Mouse (Mus musculus): ENCODE measurements around the gene Mtmr3. TPM values are rescaled to one million over a fixed set of nuclear protein-coding genes. Genes with fewer than 3 reads are reported as not detected.

Gene Mtmr3
- total and polyA plus RNA-seq, 2 experiments from 2014 or later, result 25.8 to 82.6 TPM

DNA sequence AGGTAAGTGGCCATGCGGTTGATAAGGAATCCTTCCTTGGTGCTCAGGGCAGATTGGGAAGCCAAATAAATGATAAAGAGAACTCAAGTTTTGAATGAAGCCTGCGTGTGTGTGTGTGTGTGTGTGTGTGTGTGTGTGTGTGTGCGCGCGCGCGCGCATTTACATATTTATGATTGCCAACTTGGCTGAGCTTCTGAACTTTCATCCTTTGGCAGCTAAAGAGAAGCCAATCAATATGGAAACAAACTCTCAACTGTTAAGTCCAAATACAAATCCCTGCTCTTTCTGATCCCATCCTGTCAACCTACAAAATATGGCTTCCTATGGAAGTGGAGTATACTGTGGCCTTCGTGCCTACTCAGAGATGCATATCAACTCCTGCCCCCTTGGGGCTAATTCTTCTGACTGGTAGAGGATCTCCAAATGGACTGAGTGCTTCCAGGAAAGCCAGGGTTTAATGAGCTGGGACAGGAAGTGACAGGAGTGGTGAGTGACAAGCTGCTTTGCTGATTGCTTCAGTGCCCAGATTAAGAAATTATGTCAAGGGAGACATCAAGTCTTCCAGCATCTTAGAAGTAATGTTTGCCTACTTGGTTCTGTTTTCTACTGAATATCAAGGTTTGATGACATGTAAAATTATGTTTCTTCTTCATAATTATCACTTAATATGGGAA is 148.3 kb downstream of the Mtmr3 start:
- H3K4me2 ChIP-seq (ENCODE audit: low read depth, low read length), result no peak overlapping the region
- H3K27me3 ChIP-seq (ENCODE audit: insufficient read depth, low read length), result no peaks in the 10 kb centered on the region
- DNase-seq (ENCODE audit: low spot score) (no peak), ATAC-seq (no peak)
- H3K4me1 ChIP-seq (ENCODE audit: insufficient read depth, low read length), result no peaks in the 10 kb centered on the region
- no peaks in the 10 kb centered on the region for H3K9me3 ChIP-seq (ENCODE audit: low read length)
- no peak overlapping the region for H3K4me3 ChIP-seq (ENCODE audit: low read length)
- H3K27ac ChIP-seq, result no peak overlapping the region
- H3K36me3 ChIP-seq (ENCODE audit: insufficient read depth, low read length), result no peaks in the 10 kb centered on the region
- 93% methylated on average over 9 of the region's 9 CpGs for WGBS
- H3K9ac ChIP-seq (replicated peaks; ENCODE audit: low read length), result no peak overlapping the region
- TF ChIP-seq CTCF (IDR thresholded peaks at IDR 0.05; ENCODE audit: low read depth), result no peak

DNA sequence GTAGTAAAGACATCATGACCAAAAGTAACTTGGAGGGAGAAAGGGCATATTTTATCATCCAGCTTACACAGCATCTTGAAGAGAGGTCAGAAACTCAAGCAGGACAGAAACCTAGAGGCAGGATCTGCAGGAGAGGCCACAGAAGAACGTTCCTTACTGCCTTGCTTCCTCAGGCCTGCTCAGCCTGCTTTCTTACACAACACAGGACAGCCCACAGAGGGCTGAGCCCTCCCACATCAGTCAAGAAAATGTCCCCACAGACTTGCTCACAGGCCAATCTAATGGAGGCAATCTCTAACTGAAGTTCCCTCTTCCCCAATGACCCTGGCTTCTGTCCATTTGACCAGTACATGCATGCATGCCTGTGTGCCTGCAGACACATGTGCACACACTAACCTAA is 152.4 kb downstream of the Mtmr3 start:
- H3K4me2 ChIP-seq (ENCODE audit: low read depth, low read length), result no peak overlapping the region
- H3K4me3 ChIP-seq (ENCODE audit: low read length), result no peak overlapping the region
- no peak for ATAC-seq
- no peak overlapping the region for H3K27ac ChIP-seq
- no peaks in the 10 kb centered on the region for H3K9me3 ChIP-seq (ENCODE audit: low read length)
- H3K9ac ChIP-seq (replicated peaks; ENCODE audit: low read length), result no peak overlapping the region
- 33% methylated on average over 1 of the region's 1 CpGs for WGBS
- H3K36me3 ChIP-seq (ENCODE audit: insufficient read depth, low read length), result no peaks in the 10 kb centered on the region
- no peak for TF ChIP-seq CTCF (IDR thresholded peaks at IDR 0.05; ENCODE audit: low read depth)
- no peaks in the 10 kb centered on the region for H3K27me3 ChIP-seq (ENCODE audit: insufficient read depth, low read length)
- H3K4me1 ChIP-seq (ENCODE audit: insufficient read depth, low read length), result no peaks in the 10 kb centered on the region
- DNase-seq (ENCODE audit: low spot score), result no peak

DNA sequence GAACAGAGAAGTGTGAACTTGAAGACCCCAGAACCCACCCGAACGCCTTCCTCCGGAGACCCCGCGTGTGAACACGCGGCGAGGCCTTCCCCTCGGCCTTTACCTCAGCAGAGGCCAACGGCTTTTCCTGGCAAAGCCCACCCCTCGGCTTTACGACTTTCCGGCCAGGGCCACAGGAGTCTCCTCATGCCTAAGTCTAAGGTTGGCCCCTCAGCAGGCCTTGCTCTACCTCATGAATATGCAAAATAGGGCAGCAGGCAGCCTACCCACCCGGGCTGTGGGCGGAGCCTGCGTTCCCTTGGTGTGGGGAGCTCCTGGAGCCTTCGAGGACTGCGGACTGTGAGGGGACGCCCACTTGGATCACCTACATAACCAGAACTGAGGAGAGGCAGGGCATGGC is 153.7 kb downstream of the Mtmr3 start, which contains the start of gene Hormad2:
TSS of gene Hormad2 (minus strand) at position 128 of the 400 bp plus-strand sequence.
- Histone ChIP-seq H3K9me3 (ENCODE audit: low read length) (no peaks in the 10 kb centered on the region), H3K27me3 (ENCODE audit: insufficient read depth, low read length) (no peaks in the 10 kb centered on the region), H3K4me3 (ENCODE audit: low read length) (no peak within 1 kb of the TSS), H3K4me1 (ENCODE audit: insufficient read depth, low read length) (no peaks in the 10 kb centered on the region), H3K27ac (no peak within 1 kb of the TSS), H3K9ac (replicated peaks; ENCODE audit: low read length) (no peak within 1 kb of the TSS), H3K4me2 (ENCODE audit: low read depth, low read length) (no peak within 1 kb of the TSS), H3K36me3 (ENCODE audit: insufficient read depth, low read length) (no peaks in the 10 kb centered on the region)
- DNase-seq (ENCODE audit: low spot score) (no peak), ATAC-seq (no peak)
- WGBS, result 51% methylated on average over 19 of the region's 19 CpGs
- no peak for TF ChIP-seq CTCF (IDR thresholded peaks at IDR 0.05; ENCODE audit: low read depth)

DNA sequence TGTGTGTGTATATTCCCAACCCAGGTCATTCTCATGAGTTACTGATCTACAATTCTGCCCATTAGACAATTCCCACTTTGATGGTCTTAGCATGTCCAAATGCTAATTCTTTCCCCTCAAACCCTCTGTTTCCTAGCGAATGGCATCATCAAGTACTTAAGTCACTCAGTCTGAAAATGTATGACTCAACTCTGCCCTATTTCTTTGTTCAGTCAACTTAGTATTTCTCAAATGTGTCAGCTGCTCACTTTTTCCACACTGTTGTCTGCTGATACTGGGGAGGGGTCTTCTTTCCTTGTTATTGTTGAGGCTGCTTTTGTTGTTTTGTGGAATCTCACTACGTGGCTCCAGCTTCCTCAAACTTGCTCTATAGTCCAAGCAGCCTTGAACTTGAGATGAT is 156.5 kb downstream of the Mtmr3 start:
- Histone ChIP-seq H3K27me3 (ENCODE audit: insufficient read depth, low read length) (no peaks in the 10 kb centered on the region), H3K9me3 (ENCODE audit: low read length) (no peaks in the 10 kb centered on the region), H3K36me3 (ENCODE audit: insufficient read depth, low read length) (no peaks in the 10 kb centered on the region), H3K4me1 (ENCODE audit: insufficient read depth, low read length) (no peaks in the 10 kb centered on the region), H3K27ac (no peak overlapping the region), H3K4me3 (ENCODE audit: low read length) (no peak overlapping the region), H3K4me2 (ENCODE audit: low read depth, low read length) (no peak overlapping the region), H3K9ac (replicated peaks; ENCODE audit: low read length) (no peak overlapping the region)
- 76% methylated on average over 2 of the region's 2 CpGs for WGBS
- ATAC-seq (no peak), DNase-seq (ENCODE audit: low spot score) (no peak)
- no peak for TF ChIP-seq CTCF (IDR thresholded peaks at IDR 0.05; ENCODE audit: low read depth)

DNA sequence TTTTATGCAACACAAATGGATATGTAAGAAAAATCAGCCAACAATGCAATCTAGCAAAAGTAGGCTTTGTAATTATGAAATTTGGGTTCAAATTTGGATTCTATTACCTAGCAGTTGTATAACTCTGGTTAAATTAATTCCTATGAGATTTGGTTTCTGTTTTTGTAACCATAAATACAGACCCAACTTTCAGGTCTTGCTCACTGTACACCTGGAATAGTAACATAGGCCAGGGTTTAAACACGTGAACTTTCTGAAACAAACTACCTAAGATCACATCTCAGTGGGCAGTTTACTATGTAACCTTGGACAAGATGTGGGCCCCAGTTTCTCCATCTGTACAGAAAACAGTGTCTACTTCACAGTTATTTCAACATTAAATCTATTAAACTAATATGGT is 157.3 kb downstream of the Mtmr3 start:
- 89% methylated on average over 1 of the region's 1 CpGs for WGBS
- no peak for TF ChIP-seq CTCF (IDR thresholded peaks at IDR 0.05; ENCODE audit: low read depth)
- no peak for DNase-seq (ENCODE audit: low spot score)
- H3K27ac ChIP-seq, result no peak overlapping the region
- H3K4me2 ChIP-seq (ENCODE audit: low read depth, low read length), result no peak overlapping the region
- H3K36me3 ChIP-seq (ENCODE audit: insufficient read depth, low read length), result no peaks in the 10 kb centered on the region
- H3K9ac ChIP-seq (replicated peaks; ENCODE audit: low read length), result no peak overlapping the region
- ATAC-seq, result no peak
- no peaks in the 10 kb centered on the region for H3K4me1 ChIP-seq (ENCODE audit: insufficient read depth, low read length)
- H3K4me3 ChIP-seq (ENCODE audit: low read length), result no peak overlapping the region
- H3K9me3 ChIP-seq (ENCODE audit: low read length), result no peaks in the 10 kb centered on the region
- no peaks in the 10 kb centered on the region for H3K27me3 ChIP-seq (ENCODE audit: insufficient read depth, low read length)

DNA sequence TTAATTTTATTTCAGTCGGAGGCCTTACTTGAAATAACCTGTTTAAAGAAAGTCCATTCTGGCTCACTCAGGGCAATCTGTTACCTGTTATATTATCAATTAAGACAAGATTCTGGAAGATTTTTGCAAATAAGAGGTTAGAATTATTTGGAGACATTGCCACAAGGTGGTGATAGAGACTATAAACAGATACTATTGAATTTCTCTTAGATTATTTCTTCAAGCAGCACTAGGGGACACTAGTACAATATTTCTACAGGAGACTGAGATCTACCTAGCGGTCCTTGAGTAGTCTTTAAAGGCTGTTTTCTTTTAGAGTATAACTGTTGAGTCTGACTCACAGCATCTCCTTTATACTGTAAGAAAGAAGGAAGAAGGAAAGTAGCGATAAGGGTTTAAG is 158.0 kb downstream of the Mtmr3 start:
- DNase-seq (ENCODE audit: low spot score) (peak; percentile 77), ATAC-seq (no peak)
- Histone ChIP-seq H3K4me3 (ENCODE audit: low read length) (no peak overlapping the region), H3K4me2 (ENCODE audit: low read depth, low read length) (no peak overlapping the region), H3K9me3 (ENCODE audit: low read length) (no peaks in the 10 kb centered on the region), H3K27me3 (ENCODE audit: insufficient read depth, low read length) (no peaks in the 10 kb centered on the region), H3K4me1 (ENCODE audit: insufficient read depth, low read length) (no peaks in the 10 kb centered on the region), H3K9ac (replicated peaks; ENCODE audit: low read length) (no peak overlapping the region), H3K27ac (no peak overlapping the region), H3K36me3 (ENCODE audit: insufficient read depth, low read length) (no peaks in the 10 kb centered on the region)
- peak; percentile 73 for TF ChIP-seq CTCF (IDR thresholded peaks at IDR 0.05; ENCODE audit: low read depth)
- 68% methylated on average over 3 of the region's 3 CpGs for WGBS

DNA sequence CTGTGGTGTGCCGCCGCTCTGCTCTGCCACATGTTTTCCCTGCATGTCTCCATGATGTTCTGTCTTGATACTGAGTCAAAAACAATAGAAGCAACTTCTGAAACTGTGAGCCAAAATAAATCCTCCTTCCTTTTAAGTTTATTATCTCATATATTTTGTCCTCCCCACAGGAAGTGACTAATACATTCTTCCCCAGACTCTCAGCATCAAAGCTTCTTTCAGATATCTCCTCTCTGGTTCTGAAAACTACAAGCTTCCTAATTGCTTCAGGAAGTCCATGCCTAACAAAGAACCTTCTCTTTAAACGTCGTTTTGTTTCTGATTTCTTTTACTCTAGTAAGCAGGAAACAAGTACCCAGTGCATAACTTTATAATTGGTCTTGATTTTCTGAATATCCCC is 160.2 kb downstream of the Mtmr3 start:
- Histone ChIP-seq H3K9me3 (ENCODE audit: low read length) (no peaks in the 10 kb centered on the region), H3K4me1 (ENCODE audit: insufficient read depth, low read length) (no peaks in the 10 kb centered on the region), H3K27me3 (ENCODE audit: insufficient read depth, low read length) (no peaks in the 10 kb centered on the region), H3K4me3 (ENCODE audit: low read length) (no peak overlapping the region), H3K4me2 (ENCODE audit: low read depth, low read length) (no peak overlapping the region), H3K36me3 (ENCODE audit: insufficient read depth, low read length) (no peaks in the 10 kb centered on the region), H3K9ac (replicated peaks; ENCODE audit: low read length) (no peak overlapping the region), H3K27ac (no peak overlapping the region)
- 78% methylated on average over 4 of the region's 4 CpGs for WGBS
- no peak for ATAC-seq
- no peak for DNase-seq (ENCODE audit: low spot score)
- TF ChIP-seq CTCF (IDR thresholded peaks at IDR 0.05; ENCODE audit: low read depth), result no peak

Other genes with a start within 250 kb of the Mtmr3 start
- gene Hormad2, start 153.8 kb downstream of the Mtmr3 start, total RNA-seq (2014; rRNA removed), result not detected in 2 replicates
- gene Hormad2, start 153.8 kb downstream of the Mtmr3 start, polyA plus RNA-seq (2015; fragmentation: Nextera tagmentation; extraction: Ambion mirVana), result not detected in 2 replicates
- gene Gm11032, start 25.2 kb upstream of the Mtmr3 start, total RNA-seq (2014; rRNA removed), result not detected in 2 replicates
- gene Gm11032, start 25.2 kb upstream of the Mtmr3 start, polyA plus RNA-seq (2015; fragmentation: Nextera tagmentation; extraction: Ambion mirVana), result not detected in 2 replicates
- 15.0 and 15.5 TPM in 2 replicates for gene Ascc2, start 42.9 kb upstream of the Mtmr3 start, total RNA-seq (2014; rRNA removed)
- gene Ascc2, start 42.9 kb upstream of the Mtmr3 start, polyA plus RNA-seq (2015; fragmentation: Nextera tagmentation; extraction: Ambion mirVana), result 13.6 and 13.8 TPM in 2 replicates
- 183 and 231 TPM in 2 replicates for gene Uqcr10, start 109.5 kb upstream of the Mtmr3 start, total RNA-seq (2014; rRNA removed)
- gene Uqcr10, start 109.5 kb upstream of the Mtmr3 start, polyA plus RNA-seq (2015; fragmentation: Nextera tagmentation; extraction: Ambion mirVana), result 1,048 and 1,063 TPM in 2 replicates
- gene Zmat5, start 109.8 kb upstream of the Mtmr3 start, total RNA-seq (2014; rRNA removed), result 22.7 and 24.5 TPM in 2 replicates
- 56.5 and 58.5 TPM in 2 replicates for gene Zmat5, start 109.8 kb upstream of the Mtmr3 start, polyA plus RNA-seq (2015; fragmentation: Nextera tagmentation; extraction: Ambion mirVana)
- 20.4 and 23.6 TPM in 2 replicates for gene Cabp7, start 151.9 kb upstream of the Mtmr3 start, total RNA-seq (2014; rRNA removed)
- gene Cabp7, start 151.9 kb upstream of the Mtmr3 start, polyA plus RNA-seq (2015; fragmentation: Nextera tagmentation; extraction: Ambion mirVana), result 2.9 and 3.3 TPM in 2 replicates